Mouse (Mus musculus) frontal cortex, postnatal 25 days (tissue): ENCODE measurements around the gene Rab32.
"Not testable (repeated sequence)": the region's sequence is repeated elsewhere in the genome, so short reads cannot be mapped to it uniquely, and the experiment has no call there.

ENCODE experiments used
- DNase-seq, 2 experiments: peaks; one replicate each; pipeline ENCODE4 v3.0.0; 2022; ENCODE audit warnings: low spot score in 2 of 2

The Rab32 gene

DNA sequence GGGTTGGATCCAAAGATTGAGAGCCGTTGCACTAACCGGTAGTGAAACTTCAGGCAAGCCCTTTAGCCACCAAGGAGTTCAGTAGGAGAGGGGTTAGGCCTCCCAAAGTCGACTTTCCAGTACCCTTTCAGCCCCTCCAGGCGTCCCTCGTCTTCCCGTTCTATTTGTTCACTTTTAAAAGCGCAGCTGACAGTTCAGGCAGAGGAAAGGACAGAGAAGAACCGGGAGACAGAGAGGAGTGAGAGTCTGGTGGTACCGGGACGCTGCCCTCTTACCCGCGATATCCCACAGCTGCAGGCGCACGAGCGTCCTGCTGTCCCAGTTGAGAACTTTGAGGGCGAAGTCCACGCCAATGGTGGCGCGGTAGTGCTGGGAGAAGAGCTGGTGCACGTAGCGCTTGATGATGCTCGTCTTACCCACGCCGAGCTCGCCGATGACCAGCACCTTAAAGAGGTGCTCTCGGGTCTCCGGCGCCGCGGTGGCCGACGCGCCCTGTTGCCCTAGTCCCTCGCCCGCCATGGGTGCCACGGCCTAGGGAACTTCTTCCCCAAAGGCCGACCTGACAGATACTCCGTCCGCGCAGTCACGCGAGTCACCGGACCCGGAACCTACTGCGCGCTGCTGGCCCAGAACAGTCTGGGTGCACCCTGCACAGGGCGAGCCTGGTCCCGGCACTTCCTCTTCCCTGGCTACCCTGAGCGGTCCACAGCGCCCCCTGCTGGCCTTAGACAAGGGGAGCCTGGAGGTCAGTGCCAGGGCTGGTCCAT is at the start of gene Rab32:
Gene Rab32, minus strand, starts transcription at position 696 of the 767 bp plus-strand sequence.
- peak; percentile 80 to 82 for DNase-seq

DNA sequence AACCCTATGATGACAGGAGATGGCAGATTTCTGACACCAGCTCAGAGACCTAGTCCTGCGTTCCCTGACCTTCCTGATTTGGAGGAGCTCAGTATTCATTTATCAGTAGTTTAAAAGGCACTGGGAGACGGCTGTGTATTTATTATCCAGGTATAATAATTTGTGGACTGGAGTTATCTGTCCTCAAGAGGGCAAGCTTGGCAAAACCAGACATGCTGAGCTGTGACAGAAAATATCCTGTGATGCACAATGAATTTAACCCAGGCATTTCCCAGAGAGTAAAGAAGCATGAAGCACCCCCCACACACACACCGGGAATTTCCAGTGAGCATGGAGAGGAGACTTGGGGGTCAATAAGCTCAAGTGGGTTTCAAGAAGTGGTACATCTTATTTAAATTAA is 42.7 kb upstream of the Rab32 start:
- no peak for DNase-seq

GRCm38 (mm10) chr10:10597495-10597894 is 39.4 kb upstream of the Rab32 start:
- not testable (repeated sequence) for DNase-seq

DNA sequence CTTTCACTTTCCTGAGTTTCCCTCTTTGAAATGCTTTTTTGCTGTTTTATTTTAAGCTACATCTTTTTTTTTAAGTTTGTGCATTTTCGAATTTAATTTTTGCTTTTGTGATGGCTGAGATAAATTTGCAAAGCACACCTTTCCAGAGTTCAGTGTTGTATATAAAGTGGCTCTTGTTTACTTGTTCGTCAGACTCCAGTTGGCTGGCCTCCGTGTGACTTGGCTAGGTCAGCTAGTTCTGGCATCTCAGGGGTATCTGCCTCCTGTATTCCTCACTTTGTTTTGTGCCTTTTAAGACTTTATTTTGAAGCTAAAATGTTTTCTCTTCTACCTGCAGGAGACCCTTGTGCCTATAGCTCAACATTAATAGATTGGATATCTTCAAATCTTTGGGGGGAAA is 22.7 kb upstream of the Rab32 start:
- no peak for DNase-seq

- DNase-seq, result no peak
These were observed 21.8 kb upstream of the Rab32 start for GRCm38 (mm10) chr10:10579821-10580220.

- DNase-seq, result no peak
These were observed 259 bp upstream of the Rab32 start for GRCm38 (mm10) chr10:10558337-10558711.

DNA sequence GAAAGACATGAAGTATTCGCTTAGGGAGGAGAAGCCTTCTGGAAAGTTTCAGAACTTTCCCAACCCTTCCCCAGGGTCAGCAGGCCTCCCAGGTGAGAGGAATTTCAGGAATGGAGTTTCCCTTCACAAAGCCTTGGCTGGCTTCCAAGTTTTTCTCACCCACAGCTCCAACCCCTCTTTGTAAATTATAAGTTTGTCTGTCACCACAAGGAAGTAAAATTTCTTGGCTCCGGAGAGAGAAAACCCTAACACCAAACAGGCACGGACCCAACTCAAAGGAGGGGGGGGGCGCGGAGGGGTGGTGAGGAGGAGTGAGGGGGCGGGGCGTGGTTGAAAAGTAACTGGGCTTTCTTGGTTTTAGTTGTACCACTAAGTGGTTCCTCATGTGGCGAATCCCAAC is 980 bp downstream of the Rab32 start:
- no peak for DNase-seq

DNA sequence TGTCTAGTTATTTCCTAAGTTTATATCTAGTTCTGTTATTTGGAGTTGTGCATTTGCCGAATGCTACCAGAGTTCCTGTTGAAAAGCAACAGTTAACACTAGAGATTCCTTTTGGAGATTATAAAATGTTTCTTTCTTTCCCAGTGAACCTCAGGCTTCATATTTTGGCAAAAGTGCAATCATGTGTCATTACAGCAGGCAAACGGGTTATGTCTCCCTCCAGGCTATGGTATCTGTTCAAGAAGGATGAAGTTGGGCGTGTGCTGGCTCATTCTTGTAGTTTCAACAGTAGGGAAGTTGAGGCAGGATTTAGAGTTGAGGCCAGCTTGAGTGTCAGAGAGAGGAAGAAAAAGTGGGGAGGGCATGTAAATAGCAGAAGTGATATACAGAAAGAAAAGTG is 2.4 kb downstream of the Rab32 start:
- no peak for DNase-seq

DNA sequence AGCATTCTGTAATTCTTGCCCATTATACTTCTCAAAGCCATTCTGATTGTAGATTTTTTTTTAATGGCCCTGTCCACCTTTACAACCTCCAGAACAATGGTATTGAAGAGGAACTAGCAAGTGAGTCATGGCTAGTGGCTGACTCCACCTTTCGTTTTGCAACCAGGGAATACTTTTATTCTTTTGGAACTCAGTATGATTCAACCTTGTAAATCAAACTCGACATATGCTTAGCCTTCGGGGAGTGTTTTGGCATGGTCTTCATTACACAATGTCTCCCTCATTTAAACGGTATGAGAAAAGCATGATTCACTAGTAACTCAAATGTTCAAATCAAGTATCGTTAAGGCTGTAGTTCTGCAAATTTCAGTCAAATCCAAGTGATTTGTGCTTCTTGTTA is 2.8 kb downstream of the Rab32 start:
- DNase-seq, result no peak

- no peak for DNase-seq
These were observed 7.9 kb downstream of the Rab32 start for GRCm38 (mm10) chr10:10550134-10550533.

DNA sequence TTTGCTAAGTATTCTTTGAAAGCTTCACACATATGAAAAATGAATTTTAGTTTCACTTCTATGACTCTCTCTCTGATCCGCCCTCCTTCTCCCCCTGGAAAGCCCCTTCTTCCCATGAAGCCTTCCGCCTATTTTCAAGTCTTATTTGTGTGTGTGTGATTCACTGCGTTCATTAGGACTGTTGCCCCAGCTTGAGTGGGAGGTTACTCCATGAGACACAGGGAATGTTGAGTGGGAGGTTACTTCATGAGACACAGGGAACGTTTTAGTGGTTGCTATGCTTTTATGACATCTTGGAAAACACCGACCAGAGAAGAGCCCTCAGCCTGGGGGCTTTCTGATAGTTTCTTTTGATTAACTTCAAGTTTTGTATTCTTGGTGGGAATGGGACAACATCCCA is 11.4 kb downstream of the Rab32 start:
- no peak for DNase-seq

DNA sequence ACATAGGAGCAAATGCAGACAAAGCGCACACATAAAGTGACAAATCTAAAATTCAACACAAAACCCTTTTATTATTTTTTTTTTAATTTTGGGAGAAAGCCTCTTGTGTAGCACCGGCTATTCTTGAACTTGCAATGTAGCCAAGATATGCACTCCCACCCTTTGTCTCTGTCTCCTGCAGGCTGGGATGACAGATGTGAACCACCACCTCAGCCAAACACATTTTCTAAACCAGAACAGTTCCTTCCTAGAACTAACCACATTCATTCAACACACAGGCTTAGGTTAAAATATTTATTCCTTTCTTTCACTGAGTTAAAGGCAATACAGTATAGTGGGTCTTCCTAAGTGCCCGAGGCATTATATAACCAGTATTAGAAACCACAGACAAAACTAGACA is 13.1 kb downstream of the Rab32 start:
- no peak for DNase-seq
